Mouse (Mus musculus): ENCODE data around the gene Dhrs3. TPM values are rescaled to one million over a fixed set of nuclear protein-coding genes. Genes with fewer than 3 reads are reported as not detected.

Gene Dhrs3
- polyA plus RNA-seq, 1 experiment from 2014 or later = 8.6 TPM

DNA sequence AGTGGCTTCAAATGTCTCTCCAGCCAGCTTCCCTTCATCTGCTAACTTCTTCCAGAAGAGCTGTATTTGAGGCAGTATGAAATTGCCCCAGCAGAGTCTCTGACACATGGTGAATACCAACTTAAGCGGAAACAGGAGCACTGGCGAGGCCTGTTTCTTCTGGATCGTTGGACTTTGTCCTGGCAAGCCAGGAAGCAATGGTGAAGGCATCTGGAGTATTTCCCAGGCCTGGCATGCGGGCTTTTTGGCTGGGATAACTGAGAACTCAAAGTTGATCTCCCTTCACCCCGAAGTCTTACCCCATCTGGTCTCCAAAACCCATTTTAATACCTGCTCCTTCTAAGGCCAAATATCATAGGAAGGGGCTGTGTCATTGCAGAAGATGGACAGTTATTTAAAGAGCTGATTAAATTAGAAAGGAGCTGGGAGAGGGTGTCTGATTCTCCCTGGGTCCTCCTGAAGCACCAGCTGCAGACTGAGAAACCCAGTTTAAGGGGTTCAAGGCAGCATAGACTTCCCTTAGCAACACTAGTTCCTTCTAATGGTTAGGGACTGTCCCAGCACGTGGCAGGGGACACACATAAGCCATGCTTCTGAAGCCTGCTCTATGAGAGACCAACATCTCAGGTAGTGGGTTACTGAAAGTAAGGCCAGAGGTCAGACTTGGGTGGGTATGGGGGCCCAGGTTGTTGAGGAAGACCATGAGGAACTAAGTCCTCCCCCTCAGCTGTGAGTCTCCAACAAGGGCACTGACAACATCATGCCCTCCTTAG is 80.5 kb downstream of the Dhrs3 start:
- Histone ChIP-seq H3K36me3 (0 out of 2 replicates have a peak, but pooled peaks cover 2% of the 10 kb centered on the region), H3K27me3 (ENCODE audit: low read depth, poor library complexity, severe bottlenecking) (no peaks in the 10 kb centered on the region), H3K27ac (replicated peaks) (no peak overlapping the region), H3K9me3 (replicated peaks) (no peaks in the 10 kb centered on the region), H3K4me3 (no peak overlapping the region), H3K4me1 (peaks cover 16% of the 10 kb centered on the region)
- 91% methylated on average over 6 of the region's 6 CpGs for WGBS
- no peak for DNase-seq (ENCODE audit: low spot score)

DNA sequence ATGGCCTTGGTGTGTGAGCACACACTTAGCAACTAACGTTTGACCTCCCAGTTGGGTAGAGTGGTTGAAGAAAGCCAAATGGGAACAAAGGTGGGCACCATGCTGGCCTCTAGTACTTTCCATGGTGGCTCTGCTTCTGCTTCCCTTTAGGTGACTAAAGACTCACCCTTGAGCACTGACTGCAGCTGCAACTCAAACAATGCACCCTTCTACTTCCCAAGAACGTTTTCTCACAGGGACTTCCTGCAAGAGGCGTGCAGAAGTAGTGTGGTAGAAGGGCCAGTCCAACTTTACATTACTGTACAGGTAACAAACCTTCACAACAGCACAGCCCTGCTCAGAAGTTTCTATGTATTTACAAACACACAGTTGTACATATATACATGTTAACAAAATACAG is 81.8 kb downstream of the Dhrs3 start:
- Histone ChIP-seq H3K9me3 (replicated peaks) (no peaks in the 10 kb centered on the region), H3K27me3 (ENCODE audit: low read depth, poor library complexity, severe bottlenecking) (no peaks in the 10 kb centered on the region), H3K4me3 (no peak overlapping the region), H3K36me3 (0 out of 2 replicates have a peak, but pooled peaks cover 2% of the 10 kb centered on the region), H3K27ac (replicated peaks) (no peak overlapping the region), H3K4me1 (peaks cover 16% of the 10 kb centered on the region)
- 87% methylated on average over 3 of the region's 3 CpGs for WGBS
- no peak for DNase-seq (ENCODE audit: low spot score)

DNA sequence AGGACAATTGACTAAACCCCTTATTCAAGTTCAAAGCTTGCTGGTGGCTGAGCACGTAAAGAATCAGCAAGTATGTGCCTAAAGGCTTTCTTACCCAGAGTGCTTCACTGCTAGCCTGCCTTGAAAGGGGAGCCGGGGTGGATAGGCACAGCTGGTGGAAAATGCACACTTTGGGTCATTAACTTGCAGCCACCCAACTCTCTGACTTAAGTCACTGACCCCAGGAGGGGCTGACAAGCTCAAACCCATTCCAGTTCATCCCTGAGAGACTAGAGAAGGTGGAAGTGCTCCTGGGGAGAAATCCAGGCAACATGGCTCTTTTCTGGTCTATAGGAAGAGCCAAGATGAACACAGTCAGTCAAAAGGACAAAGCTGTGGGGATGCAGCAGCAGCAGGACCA is 82.9 kb downstream of the Dhrs3 start:
- Histone ChIP-seq H3K4me3 (no peak overlapping the region), H3K27ac (replicated peaks) (peak overlapping the region; percentile 28), H3K27me3 (ENCODE audit: low read depth, poor library complexity, severe bottlenecking) (no peaks in the 10 kb centered on the region), H3K4me1 (peaks cover 16% of the 10 kb centered on the region), H3K9me3 (replicated peaks) (no peaks in the 10 kb centered on the region), H3K36me3 (no peaks in the 10 kb centered on the region)
- no peak for DNase-seq (ENCODE audit: low spot score)
- WGBS = 59% methylated on average over 2 of the region's 2 CpGs

DNA sequence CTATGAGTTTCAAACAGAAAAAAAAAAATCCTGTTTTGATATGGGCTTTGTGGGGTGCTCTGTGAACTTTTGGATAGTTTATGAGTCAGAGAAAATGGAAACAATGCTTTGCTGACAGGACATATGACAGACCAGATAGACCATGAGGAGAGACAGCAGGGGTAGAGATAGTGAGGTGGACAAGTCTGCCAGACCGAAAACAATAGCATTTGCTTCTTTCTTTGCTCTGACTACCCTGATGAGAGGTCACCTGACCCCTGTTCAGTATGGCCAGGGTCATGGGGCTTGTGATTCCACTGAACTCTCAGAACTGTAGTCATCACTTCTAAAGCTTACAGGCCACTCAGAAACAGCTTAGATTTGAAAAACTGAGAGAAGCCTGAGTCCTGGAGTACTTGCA is 84.4 kb downstream of the Dhrs3 start:
- 72% methylated on average over 1 of the region's 1 CpGs for WGBS
- Histone ChIP-seq H3K4me3 (no peak overlapping the region), H3K36me3 (no peaks in the 10 kb centered on the region), H3K4me1 (peaks cover 16% of the 10 kb centered on the region), H3K27ac (replicated peaks) (no peak overlapping the region), H3K27me3 (ENCODE audit: low read depth, poor library complexity, severe bottlenecking) (no peaks in the 10 kb centered on the region), H3K9me3 (replicated peaks) (no peaks in the 10 kb centered on the region)
- no peak for DNase-seq (ENCODE audit: low spot score)

Other genes starting within 250 kb of the Dhrs3 start
- not detected in 2 replicates for gene Gm436, start 206.5 kb upstream of the Dhrs3 start, polyA plus RNA-seq (2016; fragmentation: Nextera tagmentation; extraction: Ambion mirVana)
- not detected in 2 replicates for gene Gm13178, start 171.4 kb upstream of the Dhrs3 start, polyA plus RNA-seq (2016; fragmentation: Nextera tagmentation; extraction: Ambion mirVana)
- not detected in 2 replicates for gene Gm438, start 106.2 kb upstream of the Dhrs3 start, polyA plus RNA-seq (2016; fragmentation: Nextera tagmentation; extraction: Ambion mirVana)

Measured in midbrain, embryonic 10.5 days (tissue).